Mouse (Mus musculus): Measurements from ENCODE around the gene Ermard.

DNA sequence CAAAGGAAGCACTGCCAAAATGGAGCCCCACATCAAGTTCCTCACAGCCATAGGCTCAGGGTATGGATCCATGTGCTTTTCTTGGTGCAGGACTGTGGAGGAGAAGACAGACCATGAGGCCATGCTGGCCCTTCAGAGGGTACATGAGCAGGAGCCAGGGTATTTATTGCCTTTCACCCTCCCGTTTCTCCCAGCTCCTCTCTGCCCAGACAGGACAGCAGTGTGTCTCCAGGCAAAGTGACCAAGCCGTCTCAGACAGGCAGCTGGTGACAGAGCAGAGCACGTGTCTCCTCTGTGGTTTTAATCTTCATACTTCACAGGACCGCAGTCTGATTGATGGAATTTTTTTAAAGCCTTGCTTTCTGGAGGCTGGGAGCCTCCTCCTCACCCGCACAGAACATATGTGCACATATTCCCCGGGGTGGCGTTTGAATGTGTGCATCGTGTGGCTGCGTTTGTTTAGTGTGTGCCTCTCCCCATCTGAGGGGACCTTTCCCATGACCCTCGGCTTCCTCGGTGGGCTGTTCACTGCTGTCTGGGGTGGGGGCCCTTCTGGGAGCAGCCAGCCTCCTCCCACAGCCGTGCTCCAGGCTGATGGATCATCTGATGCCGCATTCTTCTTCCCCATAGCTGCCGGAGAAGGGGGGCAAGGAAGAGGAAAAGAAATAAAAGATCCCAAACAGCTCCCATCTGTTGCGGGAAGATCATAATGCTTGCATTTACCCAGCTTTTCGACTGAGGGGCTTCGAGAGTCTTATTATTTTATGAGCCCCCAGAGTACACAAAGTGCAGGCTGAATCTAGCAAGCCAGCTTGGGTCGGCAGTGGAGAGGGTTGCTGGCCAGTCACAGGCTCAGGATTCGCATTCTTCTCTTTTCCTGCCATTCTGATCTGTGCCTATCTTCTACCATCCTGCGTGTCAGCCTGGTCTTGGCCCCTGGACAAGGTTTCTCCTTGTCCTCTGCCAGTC is 67.7 kb downstream of the Ermard start:
- TF ChIP-seq CTCF (IDR thresholded peaks at IDR 0.05; ENCODE audit: insufficient read depth, low read depth, low read length) = no peak
- TF ChIP-seq POLR2A (IDR thresholded peaks at IDR 0.05; ENCODE audit: insufficient read depth, low read depth, low read length) = no peak

Data from olfactory bulb, adult 2 months (tissue).